Mouse (Mus musculus) C2C12 (cell line): ENCODE measurements at regions not wholly inside any gene's neighbourhood (a gene's known extent, or its start where the extent isn't known, plus 50 kb on each side); places are given as distances from the start of the nearest gene placed in this dataset.
A peak's percentile ranks its signal among the peaks of the same experiment; 100 is the strongest.
"Not testable (repeated sequence)": the region's sequence is repeated elsewhere in the genome, so short reads cannot be mapped to it uniquely, and the experiment has no call there.

Experiments
- H3K27me3 ChIP-seq: one replicate; pipeline ENCODE4 v1.6.1; 2011; ENCODE audit not compliant: control insufficient read depth, insufficient read depth, insufficient read length
- H3K36me3 ChIP-seq: one replicate; pipeline ENCODE4 v1.6.1; 2011; ENCODE audit not compliant: control insufficient read depth, insufficient read depth
- H3K4me3 ChIP-seq: one replicate; pipeline ENCODE4 v1.5.1; 2011; ENCODE audit warnings: mild to moderate bottlenecking, control low read depth; ENCODE audit not compliant: poor library complexity, insufficient read depth, severe bottlenecking
- H3K79me2 ChIP-seq: one replicate; pipeline ENCODE4 v1.6.1; 2011; ENCODE audit not compliant: control insufficient read depth, insufficient read depth
- H3K79me3 ChIP-seq: one replicate; pipeline ENCODE4 v1.6.1; 2011; ENCODE audit warnings: low read depth, control low read depth
- H3ac ChIP-seq: one replicate; pipeline ENCODE3; 2011; ENCODE audit warnings: low read depth; ENCODE audit not compliant: control insufficient read depth, insufficient read length
- CEBPB ChIP-seq: IDR thresholded peaks from one replicate; pipeline ENCODE4 v1.6.1; 2011; ENCODE audit warnings: low read depth, mild to moderate bottlenecking, control low read depth, moderate library complexity
- CTCF ChIP-seq: IDR thresholded peaks from one replicate; pipeline ENCODE4 v1.5.1; 2011; ENCODE audit not compliant: control insufficient read depth, insufficient read depth, insufficient read length
- FOSL1 ChIP-seq: IDR thresholded peaks from one replicate; pipeline ENCODE4 v1.8.0; 2011; ENCODE audit warnings: mild to moderate bottlenecking, low read length; ENCODE audit not compliant: poor library complexity, insufficient read depth, severe bottlenecking
- MAX ChIP-seq: IDR thresholded peaks from one replicate; pipeline ENCODE4 v1.6.1; 2011; ENCODE audit warnings: mild to moderate bottlenecking, control low read depth
- MYOD1 ChIP-seq: IDR thresholded peaks from one replicate; pipeline ENCODE4 v1.6.1; 2011; ENCODE audit warnings: low read depth; ENCODE audit not compliant: control insufficient read depth, insufficient read length
- MYOG ChIP-seq: IDR thresholded peaks from one replicate; pipeline ENCODE4 v1.6.1; 2011; ENCODE audit not compliant: control insufficient read depth, insufficient read length; ENCODE audit errors: extremely low read depth
- USF1 ChIP-seq: IDR thresholded peaks from one replicate; pipeline ENCODE4 v1.6.1; 2011; ENCODE audit warnings: low read depth, mild to moderate bottlenecking, control low read depth, moderate library complexity

DNA sequence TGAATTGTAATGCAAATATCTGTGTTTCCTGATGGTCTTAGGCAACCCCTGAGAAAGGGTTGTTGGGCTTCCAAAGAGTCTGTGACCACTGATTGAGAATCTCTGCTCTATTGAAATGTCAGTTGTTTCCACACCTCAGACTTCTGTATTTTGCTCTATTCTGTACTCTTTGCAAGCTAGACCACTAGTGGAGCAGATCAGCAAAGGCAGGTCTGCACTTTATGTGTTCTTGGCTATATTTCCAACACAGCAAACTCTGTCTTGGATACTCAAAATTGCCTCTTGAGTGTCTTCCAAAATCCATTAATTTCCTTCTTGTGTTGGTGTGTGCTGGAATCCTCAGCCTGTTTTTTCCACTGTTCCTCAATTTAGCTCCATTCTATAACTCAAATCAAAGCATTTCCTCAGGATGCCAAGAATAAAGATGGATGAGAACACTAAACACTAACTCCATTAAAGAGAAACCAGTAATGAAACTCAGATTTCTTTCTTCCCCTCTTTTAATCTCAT is 228.5 kb upstream of the Sdr16c6 start:
- H3K4me3 ChIP-seq: no peak overlapping the region
- H3ac ChIP-seq: no peak overlapping the region
- no peaks in the 10 kb centered on the region for H3K79me3 ChIP-seq
- TF ChIP-seq MYOD1 (no peak), CEBPB (no peak), USF1 (no peak)
- no peaks in the 10 kb centered on the region for H3K27me3 ChIP-seq
- H3K79me2 ChIP-seq: no peaks in the 10 kb centered on the region
- H3K36me3 ChIP-seq: no peaks in the 10 kb centered on the region

DNA sequence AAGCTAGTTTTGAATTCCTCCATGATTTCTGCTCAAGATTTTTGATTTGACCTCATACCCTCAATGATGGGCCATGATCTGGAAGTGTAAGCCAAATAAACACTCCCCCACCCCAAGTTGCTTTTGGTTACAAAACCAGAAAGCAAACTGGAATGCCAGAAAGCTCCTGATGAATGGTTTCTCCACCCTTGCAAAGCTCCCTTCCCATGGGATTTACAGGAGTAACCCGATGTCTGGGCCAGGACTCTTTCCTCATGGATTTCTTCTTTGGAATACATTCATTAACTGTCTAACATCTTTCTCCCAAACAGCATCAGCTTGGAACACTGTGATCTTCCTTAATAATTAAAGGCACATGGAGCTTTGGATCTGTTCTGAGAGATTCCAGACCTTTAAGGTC is 227.3 kb upstream of the Sdr16c6 start:
- Histone ChIP-seq H3K36me3 (no peaks in the 10 kb centered on the region), H3K79me2 (no peaks in the 10 kb centered on the region), H3K27me3 (no peaks in the 10 kb centered on the region), H3ac (no peak overlapping the region), H3K4me3 (no peak overlapping the region), H3K79me3 (no peaks in the 10 kb centered on the region)
- TF ChIP-seq MAX: no peak
- no peak for TF ChIP-seq CTCF
- TF ChIP-seq CEBPB: no peak
- TF ChIP-seq USF1: no peak
- no peak for TF ChIP-seq MYOD1
- TF ChIP-seq FOSL1: no peak
- TF ChIP-seq MYOG: no peak

DNA sequence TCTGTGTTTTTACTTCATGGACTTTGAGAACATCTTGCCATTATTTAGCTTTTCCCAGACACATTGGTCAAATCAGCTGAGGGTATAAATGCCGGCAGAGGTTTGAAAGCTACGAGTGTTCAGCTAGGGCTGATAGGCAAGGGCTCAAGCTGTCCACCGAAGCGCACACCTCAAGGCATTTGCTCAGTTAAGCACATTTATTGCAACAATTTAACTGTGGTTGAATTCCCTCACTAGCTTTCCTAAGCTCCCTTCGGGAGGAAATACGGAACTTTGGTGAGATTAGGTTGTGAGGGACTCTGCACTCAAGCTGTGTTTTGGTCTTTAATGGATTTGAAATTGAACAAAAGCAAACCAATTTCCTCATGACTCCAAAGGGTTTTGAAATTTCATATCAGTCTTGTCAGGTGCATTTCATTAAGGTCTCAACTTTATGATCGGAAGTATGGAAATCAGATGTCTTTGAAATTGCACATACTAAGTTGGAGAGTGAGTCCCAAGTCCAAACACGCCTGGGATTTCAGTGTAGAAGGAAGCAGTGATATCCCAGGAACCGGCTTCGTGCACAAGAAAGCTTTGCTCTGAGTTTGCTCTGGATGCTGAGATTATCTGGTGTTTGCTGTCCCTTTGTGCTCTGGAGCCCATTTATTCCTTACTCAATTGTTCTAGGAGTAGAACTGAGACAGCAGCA is 223.0 kb upstream of the Sdr16c6 start:
- no peak overlapping the region for H3ac ChIP-seq
- TF ChIP-seq CTCF (no peak), MYOG (no peak), FOSL1 (no peak)
- no peaks in the 10 kb centered on the region for H3K27me3 ChIP-seq
- H3K36me3 ChIP-seq: no peaks in the 10 kb centered on the region
- no peaks in the 10 kb centered on the region for H3K79me3 ChIP-seq
- H3K79me2 ChIP-seq: no peaks in the 10 kb centered on the region
- no peak overlapping the region for H3K4me3 ChIP-seq

DNA sequence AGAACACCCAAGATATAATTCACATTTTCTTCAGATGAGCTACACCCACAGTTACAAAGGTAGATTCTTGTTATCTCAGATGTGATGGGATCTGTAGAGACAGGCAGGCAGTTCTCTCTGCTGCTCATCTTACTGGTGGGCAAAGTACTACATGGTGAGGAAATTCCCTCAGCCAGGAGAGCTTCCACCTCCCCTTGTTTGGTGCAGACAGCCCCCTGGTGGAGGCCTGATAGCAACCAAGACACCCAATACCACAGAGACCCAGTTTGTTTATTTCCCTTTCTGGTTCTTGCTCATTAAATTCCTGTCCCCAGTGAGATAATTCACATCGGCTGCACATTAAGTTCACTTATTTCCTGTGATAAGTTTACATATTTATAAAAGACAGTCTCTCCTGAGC is 222.3 kb upstream of the Sdr16c6 start:
- TF ChIP-seq USF1 (no peak), CTCF (peak; percentile 32)
- no peaks in the 10 kb centered on the region for H3K79me2 ChIP-seq
- H3K36me3 ChIP-seq: no peaks in the 10 kb centered on the region
- H3K4me3 ChIP-seq: no peak overlapping the region
- no peaks in the 10 kb centered on the region for H3K27me3 ChIP-seq
- no peaks in the 10 kb centered on the region for H3K79me3 ChIP-seq
- no peak overlapping the region for H3ac ChIP-seq

DNA sequence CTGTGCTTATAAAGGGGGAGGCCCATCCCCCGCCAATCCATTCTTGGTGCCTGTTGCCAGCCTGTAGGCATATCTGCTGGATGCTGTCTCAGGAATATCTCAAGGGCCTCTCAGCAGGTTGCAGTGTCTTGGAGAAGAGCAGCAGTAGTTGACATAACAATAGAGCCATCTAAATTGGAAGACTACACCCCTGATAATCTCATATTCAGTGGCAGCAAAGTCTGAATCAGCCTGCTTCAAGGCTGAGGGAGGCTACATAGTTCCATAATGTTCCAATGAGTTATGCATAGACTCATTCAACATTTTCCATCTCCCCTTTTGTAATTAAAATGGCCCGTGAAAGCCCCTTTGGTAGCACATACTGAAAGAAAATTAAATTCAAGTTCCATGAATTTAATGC is 172.3 kb upstream of the Sdr16c6 start:
- no peak overlapping the region for H3ac ChIP-seq
- no peak overlapping the region for H3K4me3 ChIP-seq
- no peaks in the 10 kb centered on the region for H3K79me2 ChIP-seq
- no peaks in the 10 kb centered on the region for H3K79me3 ChIP-seq
- TF ChIP-seq FOSL1 (no peak), USF1 (no peak), CEBPB (no peak), MAX (no peak)
- no peaks in the 10 kb centered on the region for H3K27me3 ChIP-seq
- no peaks in the 10 kb centered on the region for H3K36me3 ChIP-seq

DNA sequence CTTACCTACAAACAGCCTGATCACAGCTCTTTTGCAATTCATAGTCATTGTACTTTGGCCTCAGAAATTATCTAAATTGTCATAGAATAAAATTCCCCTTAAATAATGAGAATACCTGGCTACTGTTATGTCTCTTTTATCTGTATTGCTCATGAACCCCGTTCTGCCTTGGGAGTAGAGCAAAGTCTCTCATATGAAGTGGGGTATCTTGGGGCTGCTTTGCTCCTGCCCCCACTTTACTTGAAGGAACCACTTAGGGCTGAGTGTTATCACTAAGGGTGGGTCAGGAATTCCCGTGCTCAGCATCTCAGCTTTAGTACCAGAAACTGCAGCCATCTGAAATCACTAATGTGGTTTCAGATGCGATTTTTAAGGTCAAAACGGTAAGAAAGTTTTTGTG is 170.3 kb upstream of the Sdr16c6 start:
- H3K79me2 ChIP-seq: no peaks in the 10 kb centered on the region
- H3K4me3 ChIP-seq: no peak overlapping the region
- H3K36me3 ChIP-seq: no peaks in the 10 kb centered on the region
- H3K27me3 ChIP-seq: no peaks in the 10 kb centered on the region
- TF ChIP-seq CTCF: no peak
- no peak for TF ChIP-seq FOSL1
- no peak for TF ChIP-seq CEBPB
- TF ChIP-seq USF1: no peak
- TF ChIP-seq MYOD1: no peak
- TF ChIP-seq MAX: no peak
- TF ChIP-seq MYOG: no peak
- no peaks in the 10 kb centered on the region for H3K79me3 ChIP-seq
- H3ac ChIP-seq: no peak overlapping the region

DNA sequence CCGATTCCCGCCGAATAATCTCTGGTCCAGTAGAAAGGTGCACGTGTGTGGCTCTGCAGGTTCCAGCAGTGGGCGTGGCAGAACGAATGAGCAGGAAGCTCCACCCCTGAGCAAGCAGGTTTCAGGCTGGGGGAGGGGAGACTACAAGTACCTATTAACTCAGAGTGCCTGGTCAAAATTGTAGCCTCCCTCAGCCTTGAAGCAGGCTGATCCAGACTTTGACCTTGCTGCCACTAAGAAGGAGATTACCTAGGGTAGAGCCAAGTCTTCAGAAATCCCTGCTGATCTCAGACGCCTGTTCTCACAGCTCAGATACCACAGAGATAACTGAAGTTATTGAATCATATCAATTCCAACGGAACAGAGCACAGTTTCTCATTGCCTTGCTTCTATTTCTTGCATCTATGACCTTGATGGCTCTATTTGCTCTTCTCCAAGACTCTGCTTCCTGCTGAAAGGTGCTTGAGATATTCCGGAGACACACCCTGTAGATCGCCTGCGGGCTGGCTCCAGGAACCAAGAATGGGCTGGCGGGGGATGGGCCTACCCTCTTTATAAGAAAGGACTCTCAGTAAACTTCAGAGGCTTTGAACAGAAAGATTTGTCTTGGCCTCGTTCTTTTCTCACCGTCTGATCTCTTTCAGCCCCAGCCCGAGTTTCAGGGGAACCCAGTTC is 165.1 kb upstream of the Sdr16c6 start:
- not testable (repeated sequence) for H3K79me3 ChIP-seq, H3K36me3 ChIP-seq, H3K27me3 ChIP-seq, H3ac ChIP-seq, H3K79me2 ChIP-seq, H3K4me3 ChIP-seq
